Mouse (Mus musculus): Measurements from ENCODE around the gene Tmem119. TPM values are rescaled to one million over a fixed set of nuclear protein-coding genes. Genes with fewer than 3 reads are reported as not detected.
A peak's percentile ranks its signal among the peaks of the same experiment; 100 is the strongest.

Gene Tmem119
- total and polyA plus RNA-seq, 3 experiments: 3.6 to 7.3 (median 5.8) TPM

GRCm38 (mm10) chr5:113815638-113816152 is 15.4 kb upstream of the Tmem119 start:
- Histone ChIP-seq H3K4me1 (ENCODE audit: control insufficient read depth, insufficient read depth, low read length) (no peaks in the 10 kb centered on the region), H3K9ac (ENCODE audit: low read depth, low read length) (no peak overlapping the region), H3K4me3 (no peak overlapping the region), H3K79me2 (replicated peaks; ENCODE audit: control insufficient read depth, insufficient read depth, low read length) (no peaks in the 10 kb centered on the region), H3K36me3 (ENCODE audit: control insufficient read depth, insufficient read depth, low read length) (no peaks in the 10 kb centered on the region), H3K27me3 (ENCODE audit: control insufficient read depth, insufficient read depth, low read length) (no peaks in the 10 kb centered on the region), H3K27ac (no peak overlapping the region)
- DNase-seq: peak; percentile 68 to 80
- intact Hi-C loops (cut with DNase I): loop anchor here (1.0 to 10.0 kb wide), 3 partner anchors 41 to 449 kb away; no protein-coding TSS in a partner anchor
- TF ChIP-seq POLR2A (IDR thresholded peaks at IDR 0.05; ENCODE audit: insufficient read depth, low read depth, low read length): no peak
- peak; percentile 96 for TF ChIP-seq CTCF (IDR thresholded peaks at IDR 0.05)
- WGBS: 11% methylated on average over 15 of the region's 15 CpGs

DNA sequence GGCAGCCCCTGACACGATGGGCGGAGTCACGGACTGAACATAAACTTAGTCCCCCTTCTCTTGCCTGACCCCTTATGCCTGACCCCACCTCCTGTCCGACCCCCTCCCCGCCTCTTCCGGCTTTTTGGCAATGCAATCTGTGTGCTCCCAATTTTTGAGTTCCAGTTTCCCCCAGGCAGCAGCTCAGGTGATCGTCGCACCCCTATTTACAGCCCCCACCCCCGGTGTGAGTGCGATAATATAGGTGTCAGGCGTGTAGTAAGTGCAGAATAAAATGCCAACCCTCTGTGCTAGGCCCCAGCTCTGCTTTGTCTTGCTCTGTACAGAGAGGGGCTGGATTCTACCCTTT is 14.7 kb upstream of the Tmem119 start:
- WGBS: 55% methylated on average over 11 of the region's 11 CpGs
- no peak for TF ChIP-seq EP300 (IDR thresholded peaks at IDR 0.05; ENCODE audit: insufficient read depth, low read depth, low read length)
- no peak for TF ChIP-seq POLR2A (IDR thresholded peaks at IDR 0.05; ENCODE audit: insufficient read depth, low read depth, low read length)
- TF ChIP-seq CTCF (IDR thresholded peaks at IDR 0.05): no peak
- intact Hi-C loops (cut with DNase I): loop anchor here (1.0 to 10.0 kb wide), 3 partner anchors 41 to 448 kb away; no protein-coding TSS in a partner anchor

DNA sequence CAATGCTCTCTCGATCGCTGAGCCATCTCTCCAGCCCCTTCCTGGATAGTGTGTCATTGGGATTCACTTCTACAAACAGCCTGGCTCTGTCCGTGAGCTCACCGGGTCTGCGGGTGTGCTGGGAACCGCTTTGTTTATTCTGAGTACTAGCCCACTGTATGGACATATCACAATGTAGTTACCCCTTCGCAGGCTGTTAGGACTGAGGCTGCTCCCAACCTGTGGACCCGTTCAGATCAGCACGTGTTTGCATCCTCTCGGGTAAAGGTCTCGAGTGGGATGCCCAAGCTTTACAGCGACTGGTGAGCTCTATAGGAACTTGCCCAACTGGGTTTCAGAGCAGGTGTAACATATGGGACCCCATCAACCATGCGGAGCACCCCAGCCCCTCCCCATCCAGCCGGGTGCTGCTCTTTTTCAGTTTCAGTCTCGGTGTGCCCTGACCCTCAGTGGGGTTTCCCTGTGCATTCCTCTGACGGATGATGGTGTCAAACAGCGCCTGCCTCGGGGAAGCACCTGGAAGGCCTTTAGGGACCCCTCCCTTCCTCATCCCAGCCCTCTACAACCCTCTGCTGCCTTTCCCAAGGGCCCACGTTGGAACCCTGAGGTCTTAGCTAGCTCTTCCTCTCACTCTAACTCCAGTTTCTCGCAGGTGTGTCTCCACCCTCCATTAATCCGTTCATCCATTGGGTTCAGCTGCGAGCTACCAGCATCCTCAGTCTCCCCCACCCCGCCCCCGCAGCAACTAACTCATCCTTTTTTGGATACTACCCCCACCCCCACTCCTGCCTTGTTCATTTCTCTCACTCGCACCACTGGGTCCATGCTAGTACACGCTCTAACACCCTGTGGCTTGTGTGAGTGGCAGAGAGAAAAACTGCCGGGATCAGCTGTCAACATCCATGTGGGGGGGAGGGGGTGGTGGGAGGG is 14.1 kb upstream of the Tmem119 start:
- H3K27me3 ChIP-seq (ENCODE audit: control insufficient read depth, insufficient read depth, low read length): no peaks in the 10 kb centered on the region
- no peak for DNase-seq
- H3K4me1 ChIP-seq (ENCODE audit: control insufficient read depth, insufficient read depth, low read length): no peaks in the 10 kb centered on the region
- no peak overlapping the region for H3K9ac ChIP-seq (ENCODE audit: low read depth, low read length)
- no peak overlapping the region for H3K4me3 ChIP-seq
- H3K36me3 ChIP-seq (ENCODE audit: control insufficient read depth, insufficient read depth, low read length): no peaks in the 10 kb centered on the region
- WGBS: 34% methylated on average over 27 of the region's 27 CpGs
- no peak overlapping the region for H3K27ac ChIP-seq
- no peaks in the 10 kb centered on the region for H3K79me2 ChIP-seq (replicated peaks; ENCODE audit: control insufficient read depth, insufficient read depth, low read length)
- no peak for TF ChIP-seq EP300 (IDR thresholded peaks at IDR 0.05; ENCODE audit: insufficient read depth, low read depth, low read length)
- no peak for TF ChIP-seq POLR2A (IDR thresholded peaks at IDR 0.05; ENCODE audit: insufficient read depth, low read depth, low read length)
- TF ChIP-seq CTCF (IDR thresholded peaks at IDR 0.05): no peak
- intact Hi-C loops (cut with DNase I): loop anchor here (1.0 to 10.0 kb wide), 3 partner anchors 40 to 448 kb away; no protein-coding TSS in a partner anchor

More for the DNA sequence above, 14.7 kb upstream of the Tmem119 start:
- no peaks in the 10 kb centered on the region for H3K4me1 ChIP-seq (ENCODE audit: control insufficient read depth, insufficient read depth, low read length)
- H3K36me3 ChIP-seq (ENCODE audit: control insufficient read depth, insufficient read depth, low read length): no peaks in the 10 kb centered on the region
- no peaks in the 10 kb centered on the region for H3K27me3 ChIP-seq (ENCODE audit: control insufficient read depth, insufficient read depth, low read length)
- no peak for DNase-seq
- H3K9ac ChIP-seq (ENCODE audit: low read depth, low read length): no peak overlapping the region
- no peak overlapping the region for H3K27ac ChIP-seq
- H3K4me3 ChIP-seq: no peak overlapping the region
- H3K79me2 ChIP-seq (replicated peaks; ENCODE audit: control insufficient read depth, insufficient read depth, low read length): no peaks in the 10 kb centered on the region

- TF ChIP-seq POLR2A (IDR thresholded peaks at IDR 0.05; ENCODE audit: insufficient read depth, low read depth, low read length): no peak
- TF ChIP-seq EP300 (IDR thresholded peaks at IDR 0.05; ENCODE audit: insufficient read depth, low read depth, low read length): no peak
- TF ChIP-seq CTCF (IDR thresholded peaks at IDR 0.05): peak; percentile 51
- Histone ChIP-seq H3K27ac (no peak overlapping the region), H3K4me3 (no peak overlapping the region), H3K36me3 (ENCODE audit: control insufficient read depth, insufficient read depth, low read length) (no peaks in the 10 kb centered on the region), H3K79me2 (replicated peaks; ENCODE audit: control insufficient read depth, insufficient read depth, low read length) (no peaks in the 10 kb centered on the region), H3K9ac (ENCODE audit: low read depth, low read length) (no peak overlapping the region), H3K27me3 (ENCODE audit: control insufficient read depth, insufficient read depth, low read length) (no peaks in the 10 kb centered on the region), H3K4me1 (ENCODE audit: control insufficient read depth, insufficient read depth, low read length) (no peaks in the 10 kb centered on the region)
- no peak for DNase-seq
- intact Hi-C loops (cut with DNase I): loop anchor here (2.0 to 10.0 kb wide), 2 partner anchors 339 to 447 kb away; no protein-coding TSS in a partner anchor
- WGBS: 14% methylated on average over 9 of the region's 9 CpGs
Observed at GRCm38 (mm10) chr5:113813608-113814007, 13.3 kb upstream of the Tmem119 start.

DNA sequence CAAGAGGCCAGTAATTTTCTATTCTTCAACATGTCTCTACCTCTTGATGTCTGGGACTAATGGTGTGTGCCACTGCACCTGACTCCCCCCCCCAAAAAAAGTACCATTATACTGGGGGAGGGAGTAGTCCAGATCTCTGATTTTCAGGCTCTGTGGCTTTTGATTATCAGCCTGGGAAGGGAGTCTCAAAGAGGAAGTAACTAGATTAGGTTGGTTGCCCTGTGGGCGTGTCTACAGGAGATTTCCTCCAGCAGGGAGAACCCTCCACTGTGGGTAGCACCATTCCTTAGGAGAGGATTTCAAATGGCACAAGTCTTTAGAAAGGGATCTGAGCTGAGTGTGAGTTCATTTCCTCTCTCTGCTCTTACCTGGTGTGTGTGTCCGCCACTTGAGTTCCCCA is 12.3 kb upstream of the Tmem119 start:
- WGBS: 82% methylated on average over 2 of the region's 2 CpGs
- Histone ChIP-seq H3K27ac (no peak overlapping the region), H3K4me1 (ENCODE audit: control insufficient read depth, insufficient read depth, low read length) (no peaks in the 10 kb centered on the region), H3K79me2 (replicated peaks; ENCODE audit: control insufficient read depth, insufficient read depth, low read length) (no peaks in the 10 kb centered on the region), H3K9ac (ENCODE audit: low read depth, low read length) (no peak overlapping the region), H3K36me3 (ENCODE audit: control insufficient read depth, insufficient read depth, low read length) (no peaks in the 10 kb centered on the region), H3K27me3 (ENCODE audit: control insufficient read depth, insufficient read depth, low read length) (no peaks in the 10 kb centered on the region), H3K4me3 (no peak overlapping the region)
- intact Hi-C loops (cut with DNase I): loop anchor here (10.0 kb wide), 1 partner anchor 338 kb away; no protein-coding TSS in a partner anchor
- no peak for DNase-seq
- TF ChIP-seq CTCF (IDR thresholded peaks at IDR 0.05) (no peak), EP300 (IDR thresholded peaks at IDR 0.05; ENCODE audit: insufficient read depth, low read depth, low read length) (no peak), POLR2A (IDR thresholded peaks at IDR 0.05; ENCODE audit: insufficient read depth, low read depth, low read length) (no peak)
